Mouse (Mus musculus) urinary bladder, postnatal 25 days (tissue): ENCODE measurements around the gene Larp1.

ENCODE experiments used
- DNase-seq: peaks from one replicate; pipeline ENCODE4 v3.0.0; 2022; ENCODE audit warnings: low spot score

Larp1 gene

GRCm38 (mm10) chr11:58009051-58009515 is at the start of gene Larp1:
TSS of gene Larp1 (plus strand) at chr11:58009064.
- peak; percentile 23 for DNase-seq

- no peak for DNase-seq
Observed at GRCm38 (mm10) chr11:57959924-57960323, 48.9 kb upstream of the Larp1 start.

- peak; percentile 67 for DNase-seq
Observed at GRCm38 (mm10) chr11:57962382-57963285, 46.2 kb upstream of the Larp1 start.

- DNase-seq: no peak
Observed at GRCm38 (mm10) chr11:57963291-57963870, 45.5 kb upstream of the Larp1 start.

GRCm38 (mm10) chr11:57966630-57967029 is 42.2 kb upstream of the Larp1 start:
- DNase-seq: no peak

- DNase-seq: no peak
Observed at GRCm38 (mm10) chr11:57968301-57968700, 40.6 kb upstream of the Larp1 start.

- no peak for DNase-seq
Observed at GRCm38 (mm10) chr11:57970541-57970940, 38.3 kb upstream of the Larp1 start.

- DNase-seq: peak; percentile 15
Observed at GRCm38 (mm10) chr11:57973001-57973912, 35.6 kb upstream of the Larp1 start.

GRCm38 (mm10) chr11:57973913-57974234 is 35.0 kb upstream of the Larp1 start:
- DNase-seq: no peak

GRCm38 (mm10) chr11:57975876-57976275 is 33.0 kb upstream of the Larp1 start:
- DNase-seq: no peak

- DNase-seq: no peak
Observed at GRCm38 (mm10) chr11:57977681-57978080, 31.2 kb upstream of the Larp1 start.

GRCm38 (mm10) chr11:57979621-57980020 is 29.2 kb upstream of the Larp1 start:
- no peak for DNase-seq

GRCm38 (mm10) chr11:57981083-57981809 is 27.6 kb upstream of the Larp1 start:
- DNase-seq: no peak

GRCm38 (mm10) chr11:57983480-57984342 is 25.2 kb upstream of the Larp1 start:
- DNase-seq: no peak

- DNase-seq: no peak
Observed at GRCm38 (mm10) chr11:57984343-57984666, 24.6 kb upstream of the Larp1 start.

GRCm38 (mm10) chr11:57985485-57985884 is 23.4 kb upstream of the Larp1 start:
- no peak for DNase-seq

- no peak for DNase-seq
Observed at GRCm38 (mm10) chr11:57986053-57986452, 22.8 kb upstream of the Larp1 start.

- DNase-seq: no peak
Observed at GRCm38 (mm10) chr11:57986456-57986855, 22.4 kb upstream of the Larp1 start.

- DNase-seq: no peak
Observed at GRCm38 (mm10) chr11:57986861-57987260, 22.0 kb upstream of the Larp1 start.

- DNase-seq: no peak
Observed at GRCm38 (mm10) chr11:57998168-57998567, 10.7 kb upstream of the Larp1 start.

- DNase-seq: no peak
Observed at GRCm38 (mm10) chr11:57998872-57999271, 10.0 kb upstream of the Larp1 start.
